Mouse (Mus musculus): Measurements from ENCODE around the gene Polr2a. TPM values are rescaled to one million over a fixed set of nuclear protein-coding genes. Genes with fewer than 3 reads are reported as not detected.
"Not testable (repeated sequence)": the region's sequence is repeated elsewhere in the genome, so short reads cannot be mapped to it uniquely, and the experiment has no call there.

The Polr2a gene
- polyA plus RNA-seq, 1 experiment from 2014 or later = 14.0 TPM

DNA sequence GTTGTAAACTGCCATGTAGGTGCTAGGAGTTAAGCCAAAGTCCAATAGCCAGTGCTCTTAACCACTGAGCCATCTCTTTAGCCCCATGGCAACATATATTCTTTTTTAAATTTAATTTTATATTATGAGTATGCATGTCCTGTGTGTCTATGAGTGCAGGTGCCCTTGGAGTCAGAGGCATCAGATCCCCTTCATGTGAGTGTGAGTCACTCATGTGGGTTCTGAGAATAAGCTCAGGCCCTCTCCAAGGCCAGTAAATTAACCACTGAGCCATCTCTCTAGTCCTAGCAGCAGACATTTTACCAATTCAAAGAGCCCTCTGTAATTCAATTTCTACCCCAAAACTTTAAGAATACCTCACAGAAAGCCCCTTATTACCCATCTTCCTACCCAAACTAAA is 5.8 kb downstream of the Polr2a start:
- Histone ChIP-seq H3K9me3 (ENCODE audit: control insufficient read depth) (no peaks in the 10 kb centered on the region), H3K27ac (ENCODE audit: low read depth, low read length) (no peak overlapping the region), H3K4me1 (replicated peaks; ENCODE audit: control insufficient read depth, insufficient read depth, low read length) (peaks cover 9% of the 10 kb centered on the region; the same call in 1 of the 2 replicates), H3K27me3 (replicated peaks; ENCODE audit: control insufficient read depth, insufficient read depth, low read length) (no peaks in the 10 kb centered on the region), H3K9ac (ENCODE audit: low read depth, low read length) (no peak overlapping the region), H3K4me2 (replicated peaks; ENCODE audit: low read depth) (no peak overlapping the region), H3K4me3 (ENCODE audit: low read depth, low read length) (no peak overlapping the region), H3K36me3 (ENCODE audit: control insufficient read depth, insufficient read depth) (peaks cover 7% of the 10 kb centered on the region; the same call in 1 of the 2 replicates)
- no peak for ATAC-seq
- no peak for TF ChIP-seq CTCF (IDR thresholded peaks at IDR 0.05; ENCODE audit: low read depth)

DNA sequence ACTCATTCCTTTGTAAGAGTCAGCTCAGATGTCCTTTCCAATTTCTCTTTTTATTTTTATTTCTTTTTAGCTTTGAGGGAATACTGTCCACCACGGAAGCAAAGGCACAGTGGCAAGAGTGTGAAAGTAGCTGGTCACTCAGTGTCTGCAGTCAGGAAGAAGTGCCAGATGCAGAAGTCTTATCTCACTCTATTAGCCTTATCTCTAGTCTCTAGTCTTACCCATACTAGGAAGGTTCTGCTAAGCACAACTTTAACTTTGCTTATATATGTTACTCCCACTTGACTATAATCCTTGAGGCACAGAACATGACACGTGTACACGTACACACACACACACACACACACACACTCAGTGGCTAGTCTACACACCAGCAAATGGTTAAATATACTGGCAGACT is 6.8 kb downstream of the Polr2a start:
- ATAC-seq = no peak
- no peaks in the 10 kb centered on the region for H3K9me3 ChIP-seq (ENCODE audit: control insufficient read depth)
- TF ChIP-seq CTCF (IDR thresholded peaks at IDR 0.05; ENCODE audit: low read depth) = no peak
- H3K4me3 ChIP-seq (ENCODE audit: low read depth, low read length) = no peak overlapping the region
- H3K9ac ChIP-seq (ENCODE audit: low read depth, low read length) = no peak overlapping the region
- 46% methylated on average over 3 of the region's 3 CpGs for WGBS
- H3K4me1 ChIP-seq (replicated peaks; ENCODE audit: control insufficient read depth, insufficient read depth, low read length) = peaks cover 4% of the 10 kb centered on the region; the same call in 1 of the 2 replicates
- H3K27me3 ChIP-seq (replicated peaks; ENCODE audit: control insufficient read depth, insufficient read depth, low read length) = no peaks in the 10 kb centered on the region
- H3K27ac ChIP-seq (ENCODE audit: low read depth, low read length) = no peak overlapping the region
- H3K4me2 ChIP-seq (replicated peaks; ENCODE audit: low read depth) = no peak overlapping the region
- peaks cover 16% of the 10 kb centered on the region for H3K36me3 ChIP-seq (ENCODE audit: control insufficient read depth, insufficient read depth)

DNA sequence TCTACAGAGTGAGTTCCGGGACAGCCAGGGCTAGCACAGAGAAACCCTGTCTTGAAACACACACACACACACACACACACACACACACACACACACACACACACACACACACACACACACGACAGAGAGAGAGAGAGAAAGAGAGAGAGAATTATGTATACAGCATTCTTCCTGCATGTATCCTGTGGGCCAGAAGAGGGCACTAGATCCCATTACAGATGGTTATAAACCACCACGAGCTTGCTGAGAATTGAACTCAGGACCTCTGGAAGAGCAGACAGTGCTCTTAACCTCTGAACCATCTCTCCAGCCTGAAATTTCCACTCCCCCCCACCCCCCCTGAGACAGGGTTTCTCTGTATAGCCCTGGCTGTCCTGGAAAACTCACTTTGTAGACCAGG is 27.0 kb downstream of the Polr2a start:
- H3K4me1 ChIP-seq (replicated peaks; ENCODE audit: control insufficient read depth, insufficient read depth, low read length); H3K9me3 ChIP-seq (ENCODE audit: control insufficient read depth); H3K27me3 ChIP-seq (replicated peaks; ENCODE audit: control insufficient read depth, insufficient read depth, low read length); H3K27ac ChIP-seq (ENCODE audit: low read depth, low read length); H3K4me2 ChIP-seq (replicated peaks; ENCODE audit: low read depth); ATAC-seq; H3K9ac ChIP-seq (ENCODE audit: low read depth, low read length); H3K4me3 ChIP-seq (ENCODE audit: low read depth, low read length): not testable (repeated sequence)
- WGBS = 88% methylated on average over 2 of the region's 3 CpGs
- TF ChIP-seq CTCF (IDR thresholded peaks at IDR 0.05; ENCODE audit: low read depth) = peak; percentile 53
- peaks cover 29% of the 10 kb centered on the region for H3K36me3 ChIP-seq (ENCODE audit: control insufficient read depth, insufficient read depth)

DNA sequence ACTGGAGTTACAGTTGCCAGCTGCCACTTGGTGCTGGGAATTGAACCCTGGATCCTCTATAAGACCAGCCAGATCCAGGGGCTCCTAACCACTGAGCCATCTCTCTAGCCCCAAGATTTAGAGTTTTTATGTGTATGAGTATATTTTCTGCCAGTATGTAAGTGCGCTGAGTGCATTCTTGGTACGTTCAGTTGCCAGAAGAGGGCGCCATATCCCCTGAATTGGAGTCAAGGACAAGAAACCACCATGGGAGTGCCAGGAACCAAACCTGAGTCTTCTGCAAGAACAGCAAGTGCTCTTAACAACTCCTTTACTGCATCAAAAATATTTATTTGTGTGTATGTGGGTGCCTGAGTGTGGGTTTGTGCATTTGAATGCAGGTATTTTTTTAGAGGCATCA is 29.4 kb downstream of the Polr2a start:
- Histone ChIP-seq H3K27ac (ENCODE audit: low read depth, low read length) (no peak overlapping the region), H3K36me3 (ENCODE audit: control insufficient read depth, insufficient read depth) (peaks cover 5% of the 10 kb centered on the region), H3K4me2 (replicated peaks; ENCODE audit: low read depth) (no peak overlapping the region), H3K27me3 (replicated peaks; ENCODE audit: control insufficient read depth, insufficient read depth, low read length) (no peaks in the 10 kb centered on the region), H3K4me1 (replicated peaks; ENCODE audit: control insufficient read depth, insufficient read depth, low read length) (no peaks in the 10 kb centered on the region), H3K4me3 (ENCODE audit: low read depth, low read length) (no peak overlapping the region), H3K9ac (ENCODE audit: low read depth, low read length) (no peak overlapping the region), H3K9me3 (ENCODE audit: control insufficient read depth) (no peaks in the 10 kb centered on the region)
- WGBS = 34% methylated on average over 3 of the region's 3 CpGs
- ATAC-seq = no peak
- TF ChIP-seq CTCF (IDR thresholded peaks at IDR 0.05; ENCODE audit: low read depth) = peak; percentile 71

DNA sequence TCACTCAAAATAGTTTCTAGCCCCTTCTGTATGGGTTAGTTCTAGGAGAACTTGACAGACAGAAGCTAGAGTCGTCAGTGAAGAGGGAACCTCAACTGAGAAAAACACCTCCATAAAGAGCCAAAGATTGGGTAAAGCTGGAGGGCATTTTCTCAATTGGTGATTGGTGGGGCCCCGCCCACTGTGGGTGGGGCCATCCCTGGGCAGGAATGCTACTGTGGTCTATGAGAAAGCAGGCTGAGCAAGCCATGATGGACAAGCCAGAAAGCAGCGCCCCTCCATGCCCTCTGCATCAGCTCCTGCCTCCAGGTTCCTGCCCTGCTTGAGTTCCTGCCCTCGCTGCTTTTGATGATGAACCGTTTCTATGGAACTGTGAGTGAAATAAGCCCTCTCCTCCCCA is 32.5 kb downstream of the Polr2a start:
- Histone ChIP-seq H3K4me1 (replicated peaks; ENCODE audit: control insufficient read depth, insufficient read depth, low read length) (no peaks in the 10 kb centered on the region), H3K27me3 (replicated peaks; ENCODE audit: control insufficient read depth, insufficient read depth, low read length) (no peaks in the 10 kb centered on the region), H3K9me3 (ENCODE audit: control insufficient read depth) (no peaks in the 10 kb centered on the region), H3K4me3 (ENCODE audit: low read depth, low read length) (no peak overlapping the region), H3K4me2 (replicated peaks; ENCODE audit: low read depth) (no peak overlapping the region), H3K9ac (ENCODE audit: low read depth, low read length) (no peak overlapping the region), H3K27ac (ENCODE audit: low read depth, low read length) (no peak overlapping the region), H3K36me3 (ENCODE audit: control insufficient read depth, insufficient read depth) (no peaks in the 10 kb centered on the region)
- ATAC-seq = no peak
- TF ChIP-seq CTCF (IDR thresholded peaks at IDR 0.05; ENCODE audit: low read depth) = no peak
- WGBS = 39% methylated on average over 5 of the region's 5 CpGs

DNA sequence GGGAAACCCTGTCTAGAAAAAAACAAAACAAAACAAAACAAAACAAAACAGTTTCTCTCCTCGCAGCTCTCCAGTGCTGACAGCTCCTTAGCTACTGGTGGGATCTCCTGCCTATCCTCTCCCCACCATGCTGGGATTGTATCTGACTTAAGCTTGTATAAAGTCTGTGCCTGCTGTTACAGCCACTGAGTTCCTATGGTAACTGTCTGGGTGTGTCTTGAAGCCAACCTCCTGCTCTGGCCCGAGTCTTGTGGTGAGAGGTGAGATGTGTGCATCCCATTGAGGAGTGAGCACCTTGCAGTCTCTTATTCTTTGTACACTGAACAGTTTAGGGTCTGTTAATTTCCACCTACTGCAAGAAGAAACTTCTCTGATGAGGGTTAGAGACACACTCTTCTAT is 35.4 kb downstream of the Polr2a start:
- WGBS = 37% methylated on average over 2 of the region's 2 CpGs
- H3K27ac ChIP-seq (ENCODE audit: low read depth, low read length) = no peak overlapping the region
- no peaks in the 10 kb centered on the region for H3K27me3 ChIP-seq (replicated peaks; ENCODE audit: control insufficient read depth, insufficient read depth, low read length)
- no peak overlapping the region for H3K4me3 ChIP-seq (ENCODE audit: low read depth, low read length)
- TF ChIP-seq CTCF (IDR thresholded peaks at IDR 0.05; ENCODE audit: low read depth) = no peak
- no peaks in the 10 kb centered on the region for H3K4me1 ChIP-seq (replicated peaks; ENCODE audit: control insufficient read depth, insufficient read depth, low read length)
- no peaks in the 10 kb centered on the region for H3K9me3 ChIP-seq (ENCODE audit: control insufficient read depth)
- no peak for ATAC-seq
- H3K36me3 ChIP-seq (ENCODE audit: control insufficient read depth, insufficient read depth) = no peaks in the 10 kb centered on the region
- no peak overlapping the region for H3K4me2 ChIP-seq (replicated peaks; ENCODE audit: low read depth)
- H3K9ac ChIP-seq (ENCODE audit: low read depth, low read length) = no peak overlapping the region

DNA sequence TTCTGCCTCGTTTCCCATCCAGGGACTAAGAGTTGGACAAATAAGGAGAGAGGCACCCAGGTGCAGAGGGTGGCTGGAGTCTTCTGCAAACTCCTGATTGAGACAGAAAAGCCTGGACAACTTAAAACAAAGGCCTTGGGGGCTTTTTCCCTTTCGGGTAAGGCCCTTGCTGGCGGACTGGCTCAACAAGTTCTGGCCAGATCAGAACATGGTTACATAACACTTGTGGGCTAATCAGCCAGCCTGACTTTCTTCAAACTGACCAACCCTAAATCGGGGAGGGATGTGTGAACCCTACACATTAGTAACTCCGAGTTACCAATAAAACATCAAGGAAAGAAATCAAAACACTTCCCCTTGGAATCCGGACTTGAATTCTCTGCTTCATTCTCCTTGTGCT is 37.6 kb downstream of the Polr2a start:
- H3K4me1 ChIP-seq (replicated peaks; ENCODE audit: control insufficient read depth, insufficient read depth, low read length) = no peaks in the 10 kb centered on the region
- H3K9me3 ChIP-seq (ENCODE audit: control insufficient read depth) = no peaks in the 10 kb centered on the region
- TF ChIP-seq CTCF (IDR thresholded peaks at IDR 0.05; ENCODE audit: low read depth) = no peak
- no peak overlapping the region for H3K9ac ChIP-seq (ENCODE audit: low read depth, low read length)
- no peak overlapping the region for H3K4me2 ChIP-seq (replicated peaks; ENCODE audit: low read depth)
- no peaks in the 10 kb centered on the region for H3K36me3 ChIP-seq (ENCODE audit: control insufficient read depth, insufficient read depth)
- H3K4me3 ChIP-seq (ENCODE audit: low read depth, low read length) = no peak overlapping the region
- no peaks in the 10 kb centered on the region for H3K27me3 ChIP-seq (replicated peaks; ENCODE audit: control insufficient read depth, insufficient read depth, low read length)
- no peak for ATAC-seq
- H3K27ac ChIP-seq (ENCODE audit: low read depth, low read length) = no peak overlapping the region
- 53% methylated on average over 6 of the region's 6 CpGs for WGBS

Data from intestine, postnatal 0 days (tissue).